25 mouse cellular contexts compared by ENCODE assay signal in the genomic region with DNA sequence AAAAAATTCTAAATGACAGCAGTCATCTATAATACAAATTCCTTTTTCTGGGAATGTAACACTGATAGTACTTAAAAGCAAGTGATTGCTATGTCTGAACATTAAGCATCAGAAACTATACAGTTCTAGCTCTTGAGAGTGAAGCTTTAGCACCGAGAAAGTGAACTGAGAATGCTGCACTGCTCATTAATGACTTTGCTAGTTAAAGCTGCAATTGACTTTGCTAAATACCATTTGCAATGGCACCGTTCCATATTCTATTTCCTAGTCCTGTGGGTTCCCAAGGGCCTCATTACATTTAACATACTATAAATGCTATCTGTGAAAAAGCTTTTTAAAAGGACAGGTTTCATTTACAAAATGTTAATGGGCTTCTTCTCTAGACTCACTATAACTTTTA.
A peak's percentile ranks its signal among the peaks of the same experiment; 100 is the strongest.
DNase-seq lines count a peak whose midpoint lies in the region; ATAC-seq and TF ChIP-seq lines count a peak whose summit lies in the region.
"Had no signal": no experiment of that assay in that cellular context is flagged by ENCODE, and none has a peak within 500 bp of the region (broad histone marks: within the 10 kb centered on the region; RNA-seq: fewer than 3 reads in every experiment).

No protein-coding gene starts in this region.

- TF ChIP-seq CTCF in midbrain, postnatal 0 days (IDR thresholded peaks at IDR 0.05) = no peak
- TF ChIP-seq CTCF in brain, embryonic 14.5 days (IDR thresholded peaks at IDR 0.05; ENCODE audit: borderline replicate concordance, extremely low read depth, insufficient read depth, insufficient read length) = no peak

- no peak for TF ChIP-seq POLR2A in brain, embryonic 14.5 days (IDR thresholded peaks at IDR 0.05; ENCODE audit: borderline replicate concordance, extremely low read depth, insufficient read depth, insufficient read length, poor library complexity, severe bottlenecking)

- ATAC-seq in forebrain, embryonic 16.5 days = peak; percentile 62; the same call in 1 of the 2 replicates
- no peak for ATAC-seq in forebrain, embryonic 11.5 days (replicated peaks; ENCODE audit: low FRiP score)
- ATAC-seq in midbrain, postnatal 0 days (ENCODE audit: low FRiP score) = no peak
- ATAC-seq in midbrain, embryonic 11.5 days (ENCODE audit: low FRiP score) = no peak
- ATAC-seq: intestine, embryonic 15.5 days had no signal

- no peaks in the 10 kb centered on the region for H3K27me3 ChIP-seq in forebrain, embryonic 16.5 days (replicated peaks; ENCODE audit: control insufficient read depth, insufficient read depth, low read length)
- H3K27me3 ChIP-seq in forebrain, embryonic 11.5 days (ENCODE audit: control insufficient read depth, insufficient read depth, low read length) = no peaks in the 10 kb centered on the region
- H3K27me3 ChIP-seq in midbrain, postnatal 0 days (ENCODE audit: insufficient read depth, low read length) = no peaks in the 10 kb centered on the region
- no peaks in the 10 kb centered on the region for H3K27me3 ChIP-seq in midbrain, embryonic 11.5 days (ENCODE audit: control insufficient read depth, insufficient read depth, low read length)
- H3K27me3 ChIP-seq: CH12.LX; forebrain, embryonic 12.5 days; heart, embryonic 13.5 days; hindbrain, embryonic 15.5 days; intestine, embryonic 15.5 days had no signal

- H3K4me1 ChIP-seq in forebrain, embryonic 16.5 days (replicated peaks; ENCODE audit: control insufficient read depth, insufficient read depth, low read length) = no peaks in the 10 kb centered on the region
- no peaks in the 10 kb centered on the region for H3K4me1 ChIP-seq in forebrain, embryonic 11.5 days (replicated peaks; ENCODE audit: control insufficient read depth, insufficient read depth, low read length)
- no peaks in the 10 kb centered on the region for H3K4me1 ChIP-seq in midbrain, postnatal 0 days (ENCODE audit: insufficient read depth, low read length)
- no peaks in the 10 kb centered on the region for H3K4me1 ChIP-seq in midbrain, embryonic 11.5 days (ENCODE audit: control insufficient read depth, insufficient read depth, low read length)
- H3K4me1 ChIP-seq: forebrain, embryonic 12.5 days; heart, embryonic 10.5 days; heart, embryonic 13.5 days; hindbrain, embryonic 15.5 days; intestine, embryonic 15.5 days had no signal

- no peak overlapping the region for H3K9ac ChIP-seq in forebrain, embryonic 16.5 days (replicated peaks; ENCODE audit: low read depth, low read length)
- no peak overlapping the region for H3K9ac ChIP-seq in forebrain, embryonic 11.5 days (ENCODE audit: low read length)
- H3K9ac ChIP-seq in midbrain, postnatal 0 days (replicated peaks; ENCODE audit: low read length, poor library complexity, severe bottlenecking) = no peak overlapping the region
- H3K9ac ChIP-seq in midbrain, embryonic 11.5 days (ENCODE audit: low read length) = no peak overlapping the region
- H3K9ac ChIP-seq: forebrain, embryonic 12.5 days; heart, embryonic 13.5 days; hindbrain, embryonic 15.5 days; intestine, embryonic 15.5 days had no signal

- H3K27ac ChIP-seq in forebrain, embryonic 16.5 days (ENCODE audit: low read length) = no peak overlapping the region
- H3K27ac ChIP-seq in forebrain, embryonic 11.5 days (ENCODE audit: low read depth, low read length) = no peak overlapping the region
- H3K27ac ChIP-seq in midbrain, postnatal 0 days (ENCODE audit: low read depth, low read length) = no peak overlapping the region
- H3K27ac ChIP-seq in midbrain, embryonic 11.5 days (ENCODE audit: low read depth, low read length) = no peak overlapping the region
- H3K27ac ChIP-seq: forebrain, embryonic 12.5 days; heart, adult 2 months; heart, embryonic 10.5 days; heart, embryonic 13.5 days; hindbrain, embryonic 15.5 days; intestine, embryonic 15.5 days had no signal

- no peaks in the 10 kb centered on the region for H3K9me3 ChIP-seq in forebrain, embryonic 16.5 days (ENCODE audit: control insufficient read depth, low read length)
- H3K9me3 ChIP-seq in forebrain, embryonic 11.5 days (ENCODE audit: control insufficient read depth, low read length) = no peaks in the 10 kb centered on the region
- H3K9me3 ChIP-seq in midbrain, postnatal 0 days (ENCODE audit: low read length) = no peaks in the 10 kb centered on the region
- H3K9me3 ChIP-seq in midbrain, embryonic 11.5 days (ENCODE audit: control insufficient read depth, low read length) = no peaks in the 10 kb centered on the region
- H3K9me3 ChIP-seq: forebrain, embryonic 12.5 days; heart, embryonic 10.5 days; hindbrain, embryonic 15.5 days; intestine, embryonic 15.5 days had no signal

- WGBS in forebrain, embryonic 16.5 days = 43% methylated on average over 2 of the region's 2 CpGs
- 93% methylated on average over 2 of the region's 2 CpGs for WGBS in forebrain, embryonic 11.5 days
- 59% methylated on average over 2 of the region's 2 CpGs for WGBS in midbrain, postnatal 0 days
- 67% methylated on average over 2 of the region's 2 CpGs for WGBS in midbrain, embryonic 11.5 days

- no peak for DNase-seq in forebrain, embryonic 11.5 days (ENCODE audit: low spot score)
- peak; percentile 31 for DNase-seq in midbrain, postnatal 0 days (ENCODE audit: low spot score)
- DNase-seq in midbrain, embryonic 11.5 days (ENCODE audit: low spot score, missing footprints) = no peak
- DNase-seq in MN1 (ENCODE audit: low spot score) = peak; percentile 22
- peak; percentile 59 for DNase-seq in brain, embryonic 14.5 days (ENCODE audit: low read depth)
- no peak for DNase-seq in urinary bladder, adult 2 months (ENCODE audit: low spot score)
- DNase-seq: adrenal gland, adult 2 months; adrenal gland, postnatal 14 days; B cell, adult 2 months; cerebellum, adult 18-20 months; cerebellum, adult 9-10 months; cerebellum, postnatal 14 days; gastrocnemius, postnatal 10 days; gastrocnemius, postnatal 36 days; heart, adult 2 months; heart, postnatal 14 days; heart, postnatal 4 days had no signal

- no peak overlapping the region for H3K4me2 ChIP-seq in forebrain, embryonic 16.5 days (ENCODE audit: low read length)
- no peak overlapping the region for H3K4me2 ChIP-seq in forebrain, embryonic 11.5 days (ENCODE audit: low read depth, low read length, severe bottlenecking)
- no peak overlapping the region for H3K4me2 ChIP-seq in midbrain, postnatal 0 days (ENCODE audit: low read depth, low read length, poor library complexity, severe bottlenecking)
- H3K4me2 ChIP-seq in midbrain, embryonic 11.5 days = no peak overlapping the region
- H3K4me2 ChIP-seq: forebrain, embryonic 12.5 days; heart, embryonic 13.5 days; hindbrain, embryonic 15.5 days; intestine, embryonic 15.5 days had no signal

- no peaks in the 10 kb centered on the region for H3K36me3 ChIP-seq in forebrain, embryonic 16.5 days (ENCODE audit: control insufficient read depth, insufficient read depth)
- H3K36me3 ChIP-seq in forebrain, embryonic 11.5 days (ENCODE audit: control insufficient read depth, insufficient read depth, low read length) = no peaks in the 10 kb centered on the region
- H3K36me3 ChIP-seq in midbrain, postnatal 0 days (ENCODE audit: insufficient read depth, low read length) = no peaks in the 10 kb centered on the region
- no peaks in the 10 kb centered on the region for H3K36me3 ChIP-seq in midbrain, embryonic 11.5 days (ENCODE audit: control insufficient read depth, insufficient read depth, low read length)
- H3K36me3 ChIP-seq: forebrain, embryonic 12.5 days; G1E; heart, embryonic 10.5 days; heart, embryonic 13.5 days; hindbrain, embryonic 15.5 days; intestine, embryonic 15.5 days had no signal

- no peak overlapping the region for H3K4me3 ChIP-seq in forebrain, embryonic 16.5 days (replicated peaks; ENCODE audit: low read length)
- no peak overlapping the region for H3K4me3 ChIP-seq in forebrain, embryonic 11.5 days (ENCODE audit: low read depth, low read length)
- no peak overlapping the region for H3K4me3 ChIP-seq in midbrain, postnatal 0 days (ENCODE audit: low read depth, low read length)
- no peak overlapping the region for H3K4me3 ChIP-seq in midbrain, embryonic 11.5 days (ENCODE audit: low read depth, low read length)
- H3K4me3 ChIP-seq: forebrain, embryonic 12.5 days; heart, adult 2 months; heart, embryonic 10.5 days; heart, embryonic 13.5 days; hindbrain, embryonic 15.5 days; intestine, embryonic 15.5 days had no signal

Comparison
In these comparisons a context has a peak if more than half of its experiments do, and no peak if none do; other contexts are left out.
1. DNase-seq: peak in midbrain, postnatal 0 days (single experiment), MN1 (single experiment) and brain, embryonic 14.5 days (single experiment); none in forebrain, embryonic 11.5 days (single experiment), midbrain, embryonic 11.5 days (single experiment) and urinary bladder, adult 2 months (single experiment).